Mouse (Mus musculus): ENCODE data around the gene Zfp811.
A peak's percentile ranks its signal among the peaks of the same experiment; 100 is the strongest.

The Zfp811 gene

GRCm38 (mm10) chr17:32753634-32754033 lies 56.1 kb downstream of the Zfp811 start:
- DNase-seq (ENCODE audit: low read depth, low spot score): peak; percentile 54

- DNase-seq (ENCODE audit: low read depth, low spot score): no peak
Measured at GRCm38 (mm10) chr17:32752813-32753360, 56.8 kb downstream of the Zfp811 start.

- no peak for DNase-seq (ENCODE audit: low read depth, low spot score)
Measured at GRCm38 (mm10) chr17:32750611-32751010, 59.1 kb downstream of the Zfp811 start.
